In the genomic region with DNA sequence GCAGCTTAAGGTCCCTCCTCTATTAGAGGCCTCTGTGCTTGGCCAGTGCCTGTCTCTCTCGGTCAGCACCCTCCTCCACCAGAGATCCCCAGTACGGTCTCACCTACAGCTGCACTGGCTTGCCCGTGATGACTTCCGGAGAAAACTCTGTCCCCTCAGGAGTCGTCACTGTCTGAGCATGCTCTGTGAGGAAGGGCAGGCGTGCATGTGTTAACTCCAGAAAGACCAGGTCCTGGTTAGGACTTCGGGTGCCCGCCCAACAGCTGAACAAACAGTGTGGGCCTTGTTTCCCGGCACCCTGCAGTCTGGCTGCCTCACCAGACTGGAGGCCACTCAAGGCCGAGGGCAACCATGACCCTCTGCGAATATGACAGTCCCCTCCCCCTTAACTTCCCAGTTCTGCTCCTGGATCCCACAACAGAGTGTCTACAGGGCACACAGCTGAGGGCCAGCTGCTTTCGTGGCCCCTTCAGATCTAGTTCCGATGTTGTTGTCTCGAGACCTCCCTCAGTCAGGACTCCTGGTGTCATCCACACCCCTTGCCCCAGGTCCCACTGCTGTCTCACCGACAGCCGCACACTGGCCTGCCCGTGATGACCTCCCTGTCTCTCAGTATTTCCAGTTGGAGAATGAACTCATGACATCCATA, we compare ENCODE assay signal across 8 mouse cellular contexts. TPM values are rescaled to one million over a fixed set of nuclear protein-coding genes. Genes with fewer than 3 reads are reported as not detected.
DNase-seq lines count a peak whose midpoint lies in the region; ATAC-seq and TF ChIP-seq lines count a peak whose summit lies in the region.
"Had no signal": no experiment of that assay in that cellular context is flagged by ENCODE, and none has a peak within 500 bp of the region (broad histone marks: within the 10 kb centered on the region; RNA-seq: fewer than 3 reads in every experiment).

No protein-coding gene starts in this region.

- intact Hi-C loops in left cerebral cortex, postnatal 14 days (cut with DNase I), result no loop called here

- H3K4me1 ChIP-seq in hindbrain, embryonic 12.5 days, result peaks cover 18% of the 10 kb centered on the region

- H3K4me3 ChIP-seq in layer of hippocampus, adult 2 months, result peak overlapping the region; percentile 23; the same call in 1 of the 2 replicates
- no peak overlapping the region for H3K4me3 ChIP-seq in hindbrain, embryonic 12.5 days

- no peaks in the 10 kb centered on the region for H3K36me3 ChIP-seq in hindbrain, embryonic 12.5 days

- DNase-seq in layer of hippocampus, adult 2 months (ENCODE audit: low spot score in 2 of 2), result no peak
- no peak for DNase-seq in layer of hippocampus, postnatal 25 days (ENCODE audit: extremely low spot score in 1 of 2, low spot score in 1 of 2)
- peak; percentile 35 for DNase-seq in embryo, embryonic 11 days
- peak; percentile 50 for DNase-seq in neural tube, embryonic 10.5 days (ENCODE audit: extremely low spot score, low spot score)
- DNase-seq in thymus, postnatal 4 days, result no peak
- DNase-seq in left cerebral cortex, postnatal 14 days (ENCODE audit: low spot score in 2 of 2), result no peak
- DNase-seq: cerebellum, adult 11-12 months had no signal

- H3K27me3 ChIP-seq in hindbrain, embryonic 12.5 days, result no peaks in the 10 kb centered on the region

- H3K4me2 ChIP-seq in hindbrain, embryonic 12.5 days (replicated peaks), result peak overlapping the region; percentile 2; the same call in 1 of the 2 replicates

- no peak for ATAC-seq in hindbrain, embryonic 12.5 days (ENCODE audit: low FRiP score)

- no peaks in the 10 kb centered on the region for H3K9me3 ChIP-seq in hindbrain, embryonic 12.5 days (replicated peaks)

- no peak for TF ChIP-seq CTCF in layer of hippocampus, adult 2 months (conservative IDR thresholded peaks at IDR 0.05)

- whole genome bisulfite sequencing in hindbrain, embryonic 12.5 days, result 58% methylated on average over 17 of the region's 17 CpGs

- no peak overlapping the region for H3K9ac ChIP-seq in hindbrain, embryonic 12.5 days

- peak overlapping the region; percentile 69 for H3K27ac ChIP-seq in layer of hippocampus, adult 2 months
- H3K27ac ChIP-seq in hindbrain, embryonic 12.5 days, result no peak overlapping the region

RNA-seq across cellular contexts. Expression of a gene that starts 23.8 kb away (rescaled TPM):
- 10 to 100 TPM; 46.4 to 47.6 TPM for total RNA-seq in layer of hippocampus, adult 2 months (2021)
- 10 to 100 TPM; 45.3 to 46.9 TPM for total RNA-seq in layer of hippocampus, postnatal 25 days (2021)
- polyA plus RNA-seq in hindbrain, embryonic 12.5 days (2016; fragmentation: Nextera tagmentation; extraction: Ambion mirVana), result 78.3 and 79.5 TPM in 2 replicates
- total RNA-seq in left cerebral cortex, postnatal 14 days (2021), result 10 to 100 TPM; 33.8 to 41.3 TPM

Comparison
In these comparisons a context has a peak if more than half of its experiments do, and no peak if none do; other contexts are left out.
1. DNase-seq: peak in embryo, embryonic 11 days (single experiment) and neural tube, embryonic 10.5 days (single experiment); none in layer of hippocampus, adult 2 months (0 of 2), layer of hippocampus, postnatal 25 days (0 of 2), thymus, postnatal 4 days (single experiment) and left cerebral cortex, postnatal 14 days (0 of 2).